Mouse (Mus musculus) hindbrain, embryonic 14.5 days (tissue): ENCODE results near the gene Gm13305. TPM values are rescaled to one million over a fixed set of nuclear protein-coding genes. Genes with fewer than 3 reads are reported as not detected.
"Not testable (repeated sequence)": the region's sequence is repeated elsewhere in the genome, so short reads cannot be mapped to it uniquely, and the experiment has no call there.

ENCODE experiments used
- ATAC-seq: fragments of 200-750 bp; cut with Nextera tagmentation; 2 replicates; pipeline ENCODE4 v1.8.0; 2017; ENCODE audit warnings: moderate number of reproducible peaks, mild to moderate bottlenecking, moderate TSS enrichment, moderate library complexity; ENCODE audit not compliant: low FRiP score
- DNase-seq: peaks from one replicate; pipeline ENCODE4 v3.0.0-alpha.2; 2015; ENCODE audit warnings: low spot score
- H3K27ac ChIP-seq: fragments of 300-500 bp; sonication (generic); 2 replicates; pipeline ENCODE4 v1.5.1; 2014; ENCODE audit warnings: mild to moderate bottlenecking, moderate library complexity
- H3K27me3 ChIP-seq: fragments of 300-500 bp; sonication (generic); 2 replicates; pipeline ENCODE4 v1.6.1; 2014; ENCODE audit warnings: mild to moderate bottlenecking, low read length, mixed read lengths; ENCODE audit not compliant: control insufficient read depth, insufficient read depth
- H3K36me3 ChIP-seq: fragments of 300-500 bp; sonication (generic); replicated peaks from 2 replicates; pipeline ENCODE4 v1.6.1; 2014; ENCODE audit not compliant: control insufficient read depth, insufficient read depth
- H3K4me1 ChIP-seq: fragments of 300-500 bp; sonication (generic); replicated peaks from 2 replicates; pipeline ENCODE4 v1.6.1; 2014; ENCODE audit warnings: antibody characterized with exemption, low read length, mixed read lengths; ENCODE audit not compliant: control insufficient read depth, insufficient read depth
- H3K4me2 ChIP-seq: fragments of 300-500 bp; sonication (generic); replicated peaks from 2 replicates; pipeline ENCODE4 v1.6.1; 2014; ENCODE audit warnings: mild to moderate bottlenecking, moderate library complexity
- H3K4me3 ChIP-seq: fragments of 300-500 bp; sonication (generic); replicated peaks from 2 replicates; pipeline ENCODE4 v1.5.1; 2014; ENCODE audit warnings: mild to moderate bottlenecking, low read length
- H3K9ac ChIP-seq: fragments of 300-500 bp; sonication (generic); 2 replicates; pipeline ENCODE4 v1.6.1; 2014
- H3K9me3 ChIP-seq: fragments of 300-500 bp; sonication (generic); 2 replicates; pipeline ENCODE4 v1.6.1; 2016; ENCODE audit warnings: low read length; ENCODE audit not compliant: control insufficient read depth
- WGBS: fragments of 180-500 bp; shearing (Covaris S2); extraction: QIAGEN DNeasy Blood & Tissue Kit; methylation state at CpG from one replicate; pipeline ENCODE4 v1.1.7; 2014; 5-methylcytosine and 5-hydroxymethylcytosine counted together
- polyA plus RNA-seq: library from polyadenylated mRNA; unstranded; fragments of >200 nt; fragmentation: Nextera tagmentation; extraction: Ambion mirVana; gene quantifications from 2 replicates; pipeline ENCODE4 v1.2.1, GENCODE M21; 2014

The Gm13305 gene
- polyA plus RNA-seq = 0.46 TPM in 1 of 2 replicates, not detected in the other

- H3K4me1 ChIP-seq, ATAC-seq, H3K4me3 ChIP-seq, H3K9ac ChIP-seq, H3K9me3 ChIP-seq, H3K36me3 ChIP-seq, DNase-seq, H3K27ac ChIP-seq, H3K27me3 ChIP-seq, H3K4me2 ChIP-seq: not testable (repeated sequence)
- no CpG with 5 or more reads among the region's 7 CpGs for WGBS
Observed at GRCm38 (mm10) chr4:42168503-42168902, at the start of gene Gm13305. Gene Gm13305, minus strand, starts transcription at chr4:42168603.

DNA sequence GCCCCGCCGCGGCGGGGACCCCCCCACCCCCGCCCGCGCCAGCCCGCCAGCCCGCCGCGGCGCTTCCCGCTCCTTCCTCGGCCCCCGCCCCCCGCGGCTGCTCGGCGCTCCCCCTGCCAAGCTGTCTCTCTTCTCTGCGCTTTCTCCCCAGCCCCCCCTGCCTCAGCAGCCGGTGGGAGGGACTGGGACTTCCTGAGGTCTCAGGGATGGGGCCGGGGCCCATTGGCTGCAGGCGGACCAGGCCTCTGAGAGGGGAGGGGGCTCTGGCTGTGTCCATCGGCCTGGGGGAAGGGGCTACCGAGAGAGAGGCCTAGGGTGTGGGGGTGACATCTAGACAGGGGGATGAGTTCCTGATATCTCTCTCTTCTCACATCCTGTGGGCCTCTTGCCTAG, 16.6 kb upstream of the Gm13305 start:
- not testable (repeated sequence) for H3K36me3 ChIP-seq, H3K27me3 ChIP-seq
- WGBS = no CpG with 5 or more reads among the region's 25 CpGs

DNA sequence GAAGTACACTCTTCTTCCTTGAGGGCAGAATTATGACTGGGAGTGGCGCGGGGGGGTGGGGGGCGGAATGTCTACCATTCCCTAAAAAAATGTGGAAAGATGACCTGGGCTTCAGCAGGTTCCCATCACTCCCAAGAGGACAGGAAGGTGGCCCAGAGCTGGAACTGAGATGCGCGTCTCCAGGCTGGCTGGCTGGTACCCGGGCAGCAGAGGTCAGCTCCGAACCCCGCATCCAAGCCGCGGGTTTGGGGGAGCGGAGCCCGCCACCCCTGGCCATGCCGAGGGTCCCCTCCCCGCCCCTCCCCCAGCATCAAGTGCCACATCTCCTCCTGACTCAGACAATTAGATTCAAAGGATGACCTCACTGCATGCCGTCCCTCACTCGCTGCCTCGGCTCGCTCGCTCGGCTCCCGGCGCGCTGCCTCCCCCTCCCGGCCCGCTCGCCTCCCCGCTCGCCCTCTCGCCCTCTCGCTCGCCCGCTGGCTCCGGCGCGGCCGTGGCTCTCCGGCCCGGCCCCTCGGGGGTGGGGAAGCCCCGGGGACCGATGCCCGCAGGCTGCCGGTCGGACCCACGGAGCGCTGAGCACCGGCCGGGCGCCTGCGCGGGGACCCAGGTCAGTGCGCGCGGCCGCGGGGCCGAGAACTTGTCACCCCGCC, 16.0 kb upstream of the Gm13305 start:
- no CpG with 5 or more reads among the region's 58 CpGs for WGBS
- not testable (repeated sequence) for H3K9ac ChIP-seq, H3K27me3 ChIP-seq

More for the DNA sequence above, 16.6 kb upstream of the Gm13305 start:
- H3K4me1 ChIP-seq, H3K4me2 ChIP-seq, H3K9me3 ChIP-seq, H3K27ac ChIP-seq, H3K9ac ChIP-seq, DNase-seq, H3K4me3 ChIP-seq: not testable (repeated sequence)
- ATAC-seq = peak; percentile 70; the same call in 1 of the 2 replicates

DNA sequence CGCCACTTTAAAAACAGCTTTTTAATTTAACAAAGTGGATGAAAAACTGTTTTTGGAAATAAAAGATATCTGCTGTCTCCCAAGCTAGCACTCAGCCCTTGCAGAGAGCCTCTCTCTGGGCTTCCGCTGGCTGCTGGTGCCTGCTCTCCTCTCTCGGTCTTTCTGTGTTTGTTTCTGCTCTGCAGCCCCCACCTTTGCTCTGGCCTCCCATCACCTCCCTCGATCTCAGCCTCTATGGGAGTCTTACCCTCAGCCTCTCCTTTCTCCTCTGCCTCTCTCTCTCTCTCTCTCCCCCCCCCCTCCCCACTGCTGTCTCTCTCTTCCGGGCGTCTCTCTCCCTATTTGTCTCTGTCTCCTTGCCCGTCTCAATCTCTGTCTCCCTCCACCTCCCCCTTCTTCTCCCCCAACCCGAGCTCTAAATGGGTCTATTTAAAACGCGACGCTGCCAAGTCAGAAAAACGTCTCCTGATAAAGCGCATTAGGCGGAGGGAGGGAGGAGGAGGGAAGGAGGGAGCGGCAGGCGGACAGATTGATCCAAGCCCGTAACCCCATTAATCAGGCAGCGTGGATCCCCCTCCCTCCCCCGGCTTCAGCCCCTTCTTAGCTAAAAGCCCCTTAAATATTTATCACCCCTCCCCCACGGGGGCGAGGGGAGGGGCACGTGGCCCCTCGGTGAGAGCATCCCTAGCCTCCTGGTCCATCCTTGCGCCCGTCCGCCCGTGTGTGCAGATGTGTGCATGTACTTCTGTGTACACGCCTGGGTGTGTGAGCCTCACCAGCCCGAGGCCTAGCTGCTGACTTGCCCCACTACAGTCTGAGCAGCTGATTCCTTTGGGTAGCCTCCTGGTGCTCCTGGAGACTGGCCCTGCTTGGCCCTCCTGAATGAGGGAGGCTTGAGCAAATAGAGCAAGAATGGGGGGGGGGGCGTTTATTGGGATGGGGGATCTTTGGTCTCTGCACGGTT, 15.1 kb upstream of the Gm13305 start:
- not testable (repeated sequence) for H3K9me3 ChIP-seq, H3K4me1 ChIP-seq, DNase-seq, H3K27ac ChIP-seq, H3K4me2 ChIP-seq, H3K36me3 ChIP-seq, H3K27me3 ChIP-seq, H3K4me3 ChIP-seq, H3K9ac ChIP-seq
- peak; percentile 65; the same call in 1 of the 2 replicates for ATAC-seq
- WGBS = no CpG with 5 or more reads among the region's 31 CpGs

More for the DNA sequence above, 16.0 kb upstream of the Gm13305 start:
- H3K4me2 ChIP-seq, H3K4me3 ChIP-seq, DNase-seq, H3K36me3 ChIP-seq, H3K9me3 ChIP-seq, H3K4me1 ChIP-seq, H3K27ac ChIP-seq: not testable (repeated sequence)
- ATAC-seq = peak; percentile 24; the same call in 1 of the 2 replicates

GRCm38 (mm10) chr4:42178243-42178642, 9.8 kb upstream of the Gm13305 start:
- not testable (repeated sequence) for ATAC-seq, H3K4me3 ChIP-seq, H3K27ac ChIP-seq, H3K27me3 ChIP-seq, H3K4me1 ChIP-seq, H3K36me3 ChIP-seq, H3K4me2 ChIP-seq, DNase-seq, H3K9me3 ChIP-seq, H3K9ac ChIP-seq
- WGBS = no CpG with 5 or more reads among the region's 4 CpGs

DNA sequence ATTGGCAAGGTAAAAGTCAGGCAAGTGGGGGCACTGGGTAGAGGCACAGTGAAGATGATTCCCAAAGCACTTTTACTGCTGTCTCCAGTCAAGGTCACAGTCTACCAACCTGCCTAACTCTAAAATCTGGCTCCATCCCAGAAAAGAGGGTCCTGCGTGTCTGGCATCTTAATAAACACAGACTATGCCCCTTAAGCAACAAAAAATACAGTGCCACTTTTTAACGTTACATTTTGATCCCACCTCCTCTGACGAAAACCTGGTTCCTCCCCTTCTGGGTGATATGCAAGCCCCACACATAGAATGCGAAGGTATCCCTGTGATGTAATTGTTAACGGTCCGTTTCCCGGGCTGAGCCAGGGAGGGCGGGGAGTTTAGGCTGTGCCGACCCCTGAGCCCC, 15.3 kb downstream of the Gm13305 start, which contains the start of gene Gm13306:
TSS of gene Gm13306 (plus strand) at position 301 of the 400 bp plus-strand sequence.
- no CpG with 5 or more reads among the region's 9 CpGs for WGBS
- DNase-seq, H3K36me3 ChIP-seq, H3K27ac ChIP-seq, H3K9ac ChIP-seq, H3K4me3 ChIP-seq, H3K4me1 ChIP-seq, ATAC-seq, H3K27me3 ChIP-seq, H3K9me3 ChIP-seq, H3K4me2 ChIP-seq: not testable (repeated sequence)

DNA sequence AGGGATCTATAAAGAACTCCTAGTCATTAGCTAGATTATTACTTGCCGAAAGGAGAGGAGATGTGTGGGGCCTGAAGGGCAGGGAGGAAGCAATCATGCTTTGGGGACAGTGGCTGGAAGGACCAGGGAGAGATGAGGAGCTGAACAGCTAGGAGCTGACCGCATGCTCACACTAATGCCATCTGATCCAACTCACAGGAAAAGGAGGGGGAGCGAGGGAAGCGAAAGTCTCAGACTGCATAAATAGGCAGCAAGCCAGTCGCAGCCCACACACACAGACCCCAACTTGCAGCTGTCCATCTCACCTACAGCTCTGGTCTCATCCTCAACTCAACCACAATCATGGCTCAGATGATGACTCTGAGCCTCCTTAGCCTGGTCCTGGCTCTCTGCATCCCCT, 53.9 kb downstream of the Gm13305 start, which contains the start of gene Gm13304:
TSS of gene Gm13304 (plus strand) at position 301 of the 400 bp plus-strand sequence.
- not testable (repeated sequence) for H3K4me1 ChIP-seq, DNase-seq, H3K4me2 ChIP-seq, H3K27me3 ChIP-seq, H3K27ac ChIP-seq, H3K9me3 ChIP-seq, ATAC-seq, H3K36me3 ChIP-seq, H3K9ac ChIP-seq, H3K4me3 ChIP-seq
- WGBS = no CpG with 5 or more reads among the region's 5 CpGs
